Mouse (Mus musculus) gastrocnemius, postnatal 4 days (tissue): ENCODE data around the gene Lair1. TPM values are rescaled to one million over a fixed set of nuclear protein-coding genes. Genes with fewer than 3 reads are reported as not detected.
"Not testable (repeated sequence)": the region's sequence is repeated elsewhere in the genome, so short reads cannot be mapped to it uniquely, and the experiment has no call there.

Source experiments
- DNase-seq, 2 experiments: peaks; one replicate each; pipeline ENCODE4 v3.0.0; 2021 to 2022; ENCODE audit warnings: low spot score in 2 of 2, mixed read lengths in 2 of 2
- long read RNA-seq, 2 experiments: library from polyadenylated mRNA; stranded (forward); transcript quantifications; one replicate each; pipeline ENCODE4 v2.0.0; 2021
- total RNA-seq, 2 experiments: library from RNA; stranded (reverse); gene quantifications; 2 replicates each; pipeline ENCODE4 v1.2.3; 2021

Gene Lair1
- under 1 TPM; 0.56 to 0.70 TPM for total RNA-seq
- long read RNA-seq, experiment 1: 0 reads
- long read RNA-seq, experiment 2: 0 reads

DNA sequence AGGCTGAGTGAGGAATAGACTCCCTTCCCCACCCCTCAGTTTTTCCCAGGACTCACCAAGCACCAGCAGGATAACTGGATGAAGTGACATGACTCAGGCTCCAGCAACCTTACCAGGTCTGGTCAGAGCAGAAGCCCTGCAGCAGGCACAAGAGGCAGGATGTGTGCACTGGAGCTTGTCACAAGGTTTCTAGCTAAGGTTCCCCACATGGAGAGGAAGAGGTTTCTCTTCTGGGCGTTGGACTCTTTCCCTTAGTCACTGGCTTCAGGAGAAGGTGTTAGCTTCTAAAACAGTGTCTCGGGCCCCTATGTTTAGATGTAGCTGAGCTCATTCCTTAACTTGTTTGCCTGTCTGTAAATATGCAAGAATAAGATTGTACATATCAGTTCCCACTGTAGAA lies at the start of gene Lair1:
Gene Lair1, minus strand, starts transcription at position 192 of the 400 bp plus-strand sequence.
- DNase-seq: no peak

DNA sequence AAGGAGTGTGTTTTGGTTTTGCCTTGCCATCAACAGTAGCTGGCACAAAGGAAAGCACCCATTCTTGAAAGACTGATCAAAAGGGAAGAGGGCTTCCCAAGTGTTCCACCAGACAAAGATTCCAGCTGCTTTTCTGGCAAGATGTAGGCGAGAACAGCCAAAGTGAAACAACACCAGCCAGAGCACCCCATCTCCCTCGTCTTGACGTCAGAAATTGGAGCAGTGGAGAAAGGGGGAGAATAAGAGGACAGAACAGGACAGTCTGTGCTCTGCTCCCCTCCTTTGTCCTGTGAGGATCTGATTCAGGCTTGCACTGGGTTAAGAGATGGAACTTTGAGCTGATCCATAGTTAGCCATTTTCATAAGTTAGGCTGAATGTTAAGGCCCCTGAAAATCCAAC lies 48.8 kb upstream of the Lair1 start:
- no peak for DNase-seq

- no peak for DNase-seq
Observed at GRCm38 (mm10) chr7:4103411-4103810, 40.4 kb upstream of the Lair1 start.

- DNase-seq: no peak
Observed at GRCm38 (mm10) chr7:4101144-4101543, 38.1 kb upstream of the Lair1 start.

DNA sequence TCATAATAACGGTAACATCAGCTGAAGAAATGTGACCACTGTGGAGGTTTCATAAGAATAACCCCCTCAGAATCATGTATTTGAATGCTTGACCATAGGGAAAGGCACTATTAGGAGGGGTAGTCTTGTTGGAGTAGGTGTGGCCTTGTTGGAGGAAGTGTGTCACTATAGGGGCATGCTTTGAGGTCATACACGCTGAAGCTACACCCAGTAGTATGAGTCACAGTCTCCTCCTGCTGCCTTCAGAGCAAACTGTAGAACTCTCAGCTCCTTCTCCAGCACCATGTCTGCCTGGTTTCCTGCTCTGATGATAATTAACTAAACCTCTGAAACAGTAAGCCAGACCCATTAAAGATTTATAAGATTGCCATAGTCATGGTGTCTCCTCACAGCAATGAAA lies 35.8 kb upstream of the Lair1 start:
- no peak for DNase-seq

GRCm38 (mm10) chr7:4098301-4098700 lies 35.3 kb upstream of the Lair1 start:
- no peak for DNase-seq

GRCm38 (mm10) chr7:4091170-4091569 lies 28.2 kb upstream of the Lair1 start:
- DNase-seq: no peak

DNA sequence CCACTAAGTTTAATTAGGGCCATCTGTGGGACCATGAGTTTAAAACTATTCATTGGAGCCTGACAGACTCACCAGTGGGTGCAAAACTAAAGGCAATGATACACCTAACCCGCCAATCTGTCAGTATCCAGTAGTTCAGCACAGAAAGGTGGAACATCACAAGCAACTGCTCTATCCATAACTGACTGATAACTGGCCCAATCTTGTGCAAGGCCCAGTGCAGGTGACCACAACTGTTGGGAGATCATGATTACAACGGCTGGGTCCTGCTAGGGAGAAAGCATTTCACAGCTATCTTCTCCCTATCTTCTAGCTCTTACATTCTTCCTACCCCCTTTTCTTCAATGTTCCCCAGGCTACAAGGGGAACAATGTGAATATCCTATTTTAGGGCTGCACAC lies 25.7 kb upstream of the Lair1 start:
- DNase-seq: no peak

- no peak for DNase-seq
Observed at GRCm38 (mm10) chr7:4087896-4088480, 25.0 kb upstream of the Lair1 start.

DNA sequence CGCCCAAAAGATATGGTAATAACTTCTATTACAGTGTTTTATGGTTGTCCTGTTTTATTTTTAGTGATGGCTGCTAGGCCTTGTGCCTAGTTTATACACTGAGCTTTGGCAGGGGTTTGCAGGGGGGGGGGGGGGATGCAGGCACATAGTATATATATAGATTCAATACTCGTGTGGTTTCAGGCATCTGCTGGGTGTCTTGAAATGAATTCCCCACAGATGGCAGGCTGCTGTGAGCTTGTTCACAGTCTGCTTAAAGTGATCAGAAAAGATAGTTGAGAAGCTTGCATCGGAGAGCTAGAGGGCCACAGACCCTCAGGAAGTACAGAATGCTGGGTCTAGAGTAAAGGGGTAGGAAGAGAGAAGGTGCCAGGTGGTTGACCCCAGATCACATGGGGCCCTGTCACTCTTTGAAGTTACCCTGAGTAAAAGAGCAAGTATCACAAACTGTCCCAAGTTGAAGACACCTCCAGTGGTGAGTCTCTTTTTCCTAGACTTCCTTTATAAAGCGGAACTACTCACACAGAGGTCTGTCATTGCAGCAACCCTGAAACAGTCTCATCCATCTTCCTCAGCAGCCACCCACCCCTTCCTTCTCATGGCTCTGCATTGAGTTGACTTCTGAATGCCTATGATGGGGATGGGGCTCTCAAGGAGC lies 24.4 kb upstream of the Lair1 start:
- DNase-seq: no peak

DNA sequence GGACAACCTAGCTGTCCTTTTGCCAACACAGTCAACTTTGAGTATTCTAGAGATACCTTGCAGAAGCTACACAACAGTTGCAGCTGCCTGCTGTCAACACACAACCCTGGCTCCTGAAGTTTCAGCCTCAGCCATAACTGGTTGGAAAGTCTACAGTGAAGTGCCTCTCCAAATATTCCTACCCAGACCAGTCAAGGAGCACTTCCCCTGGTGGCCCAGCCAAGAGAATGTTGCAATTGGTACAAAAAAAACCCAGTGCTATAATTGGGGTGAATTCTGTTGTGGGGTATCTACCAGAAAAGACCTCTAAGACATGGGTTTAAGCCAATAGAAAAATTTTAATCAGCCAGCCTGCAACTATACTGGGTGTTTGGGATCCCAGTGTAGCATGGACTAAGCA lies 22.6 kb upstream of the Lair1 start:
- DNase-seq: no peak

GRCm38 (mm10) chr7:4084161-4084560 lies 21.2 kb upstream of the Lair1 start:
- DNase-seq: no peak

DNA sequence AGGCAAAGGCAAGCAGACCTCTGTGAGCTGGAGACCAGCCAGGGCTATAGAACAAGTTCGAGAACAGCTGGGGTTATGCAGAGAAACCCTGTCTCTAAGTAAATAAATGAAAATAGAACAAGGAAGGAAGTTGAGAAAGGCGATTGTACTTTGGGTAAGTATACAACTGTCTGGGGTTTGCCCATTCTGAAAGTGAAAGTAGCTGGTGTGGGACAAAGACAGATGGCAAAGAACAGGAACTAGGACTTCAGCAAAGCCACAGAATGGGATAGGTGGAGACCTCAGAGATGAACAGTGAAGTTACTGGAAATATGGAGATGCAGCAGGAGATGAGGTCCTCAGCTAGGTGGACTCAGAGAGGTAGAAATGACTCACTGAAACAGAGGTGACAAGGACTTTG lies 19.8 kb upstream of the Lair1 start:
- DNase-seq: no peak

GRCm38 (mm10) chr7:4081706-4082105 lies 18.7 kb upstream of the Lair1 start:
- no peak for DNase-seq

- no peak for DNase-seq
Observed at GRCm38 (mm10) chr7:4080552-4080951, 17.5 kb upstream of the Lair1 start.

- DNase-seq: no peak
Observed at GRCm38 (mm10) chr7:4079511-4079910, 16.5 kb upstream of the Lair1 start.

GRCm38 (mm10) chr7:4073144-4073543 lies 10.1 kb upstream of the Lair1 start:
- no peak for DNase-seq

DNA sequence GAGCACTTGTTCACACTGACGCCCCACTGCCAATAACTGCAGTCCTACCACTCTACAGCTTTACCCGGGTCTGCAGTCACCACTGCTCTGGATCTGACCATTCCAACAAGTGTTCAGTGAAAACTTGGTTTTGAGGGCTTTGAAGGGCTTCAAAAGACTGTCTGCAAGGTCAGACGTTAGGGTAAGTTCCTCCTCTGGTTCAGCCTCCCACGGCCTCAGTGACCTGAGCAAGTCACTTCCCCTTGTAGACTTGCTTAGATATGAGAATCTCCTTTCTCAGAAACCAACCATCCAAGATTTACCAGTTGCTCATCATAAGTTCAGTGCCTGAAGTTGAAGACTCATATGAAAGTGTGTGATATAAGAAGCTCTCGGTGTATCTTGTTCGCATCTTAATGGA lies 8.1 kb upstream of the Lair1 start:
- DNase-seq: no peak

- no peak for DNase-seq
Observed at GRCm38 (mm10) chr7:4063714-4064425, 866 bp upstream of the Lair1 start.

DNA sequence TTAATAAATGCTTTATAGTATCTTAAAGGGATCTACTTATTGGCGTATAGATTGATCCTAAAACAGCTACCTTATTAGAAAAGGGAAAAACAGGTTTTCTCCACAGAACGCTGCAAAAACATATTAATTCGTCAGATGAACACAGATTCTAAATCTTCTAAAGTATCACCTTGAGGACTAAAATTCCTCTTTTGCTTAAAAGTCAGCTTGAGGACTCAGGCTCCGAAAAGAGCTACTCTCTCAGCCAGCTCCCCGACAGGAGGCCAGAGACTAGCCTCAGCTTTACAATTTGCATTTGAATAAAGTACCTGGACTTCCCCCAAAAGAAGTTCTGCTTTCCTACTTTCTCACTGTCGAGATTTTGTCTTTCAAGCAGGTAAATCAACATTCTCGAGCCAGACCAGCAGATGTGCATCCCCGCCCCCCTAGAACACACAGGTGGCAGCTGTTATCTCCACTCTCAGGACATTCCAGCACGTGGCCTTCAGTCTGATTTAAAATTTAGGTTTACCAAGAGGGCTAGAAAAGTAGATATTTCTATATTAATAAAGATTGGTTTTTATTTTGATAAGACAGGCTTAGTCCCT lies 2.3 kb downstream of the Lair1 start:
- DNase-seq: not testable (repeated sequence)

DNA sequence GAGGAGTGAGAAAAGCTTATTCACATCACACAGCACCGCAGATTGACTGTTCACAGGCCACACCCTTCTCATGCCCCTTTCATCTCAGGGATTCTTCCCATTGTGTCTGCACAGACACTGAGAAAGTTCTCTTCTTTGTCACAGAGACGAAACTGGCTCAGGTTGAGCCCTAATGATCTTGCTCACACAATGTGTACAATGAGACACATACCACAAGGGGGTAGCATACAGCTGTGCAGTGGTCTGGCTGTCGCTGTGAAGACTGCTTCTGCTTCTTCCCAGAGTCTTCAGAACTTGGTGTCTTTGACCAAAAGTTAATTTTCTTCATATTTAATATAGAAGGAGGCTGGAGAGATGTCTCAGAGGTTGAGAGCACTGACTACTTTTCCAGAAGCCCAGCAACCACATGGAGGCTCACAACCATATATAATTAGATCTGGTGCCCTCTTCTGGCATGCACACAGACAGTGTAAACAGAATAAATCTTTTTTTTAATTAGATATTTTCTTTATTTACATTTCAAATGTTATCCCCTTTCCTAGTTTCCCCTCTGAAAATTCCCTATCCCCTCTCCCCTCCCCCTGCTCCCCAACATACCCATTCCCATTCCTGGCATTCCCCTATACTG lies 36.1 kb downstream of the Lair1 start:
- DNase-seq: no peak

DNA sequence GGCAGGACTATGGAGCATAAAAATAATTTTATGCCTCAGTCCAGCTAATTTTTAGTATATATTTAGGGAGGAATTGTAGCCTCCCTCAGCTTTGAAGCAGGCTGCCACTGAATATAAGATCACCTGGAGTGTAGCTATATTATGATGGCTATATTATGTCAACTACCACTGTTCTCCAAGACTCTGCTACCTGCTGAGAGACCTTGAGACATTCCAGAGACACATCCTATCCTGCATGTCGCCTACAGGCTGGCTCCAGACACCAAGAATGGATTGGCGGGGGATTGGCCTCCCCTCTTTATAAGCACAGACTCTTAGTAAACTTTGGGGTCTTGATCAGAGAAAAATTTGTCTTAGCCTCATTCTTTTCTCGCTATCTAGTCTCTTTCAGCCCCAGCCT lies 58.4 kb downstream of the Lair1 start:
- DNase-seq: not testable (repeated sequence)
